In genomic region chr13:17855492-17856138, GRCm38 (mm10) we compare ENCODE assay signal across 11 mouse cellular contexts. TPM values are rescaled to one million over a fixed set of nuclear protein-coding genes. Genes with fewer than 3 reads are reported as not detected.
A peak's percentile ranks its signal among the peaks of the same experiment; 100 is the strongest.
DNase-seq lines count a peak whose midpoint lies in the region; ATAC-seq and TF ChIP-seq lines count a peak whose summit lies in the region.
"Had no signal": no experiment of that assay in that cellular context is flagged by ENCODE, and none has a peak within 500 bp of the region (broad histone marks: within the 10 kb centered on the region; RNA-seq: fewer than 3 reads in every experiment).

No protein-coding gene starts in this region.

- ATAC-seq in kidney, postnatal 0 days (replicated peaks; ENCODE audit: low FRiP score, low read depth): no peak
- ATAC-seq in forebrain, embryonic 14.5 days: no peak
- ATAC-seq in liver, embryonic 15.5 days (ENCODE audit: insufficient read depth): no peak

- H3K4me3 ChIP-seq in kidney, postnatal 0 days (replicated peaks; ENCODE audit: low read depth, low read length): 0 out of 2 replicates have a peak overlapping the region, but pooled peaks have one; percentile 6
- H3K4me3 ChIP-seq in kidney, adult 2 months (ENCODE audit: insufficient read depth, low read depth, low read length): no peak overlapping the region
- no peak overlapping the region for H3K4me3 ChIP-seq in forebrain, embryonic 14.5 days (ENCODE audit: low read depth, low read length)
- no peak overlapping the region for H3K4me3 ChIP-seq in liver, embryonic 15.5 days (replicated peaks)
- no peak overlapping the region; the same call in 1 of the 2 replicates for H3K4me3 ChIP-seq in testis, adult 2 months (ENCODE audit: control insufficient read depth, low read depth, low read length)
- H3K4me3 ChIP-seq: erythroblast, embryonic 14.5 days had no signal

- intact Hi-C loops in gastrocnemius, postnatal 14 days (cut with DNase I; ENCODE audit: low total_unique reads): no loop called here

- no peaks in the 10 kb centered on the region for H3K9me3 ChIP-seq in kidney, postnatal 0 days (replicated peaks; ENCODE audit: low read length)
- no peaks in the 10 kb centered on the region for H3K9me3 ChIP-seq in forebrain, embryonic 14.5 days (replicated peaks; ENCODE audit: control insufficient read depth, low read length)
- H3K9me3 ChIP-seq in liver, embryonic 15.5 days (replicated peaks): no peaks in the 10 kb centered on the region

- TF ChIP-seq POLR2A in kidney, adult 2 months (IDR thresholded peaks at IDR 0.05; ENCODE audit: low read depth, low read length): no peak
- TF ChIP-seq POLR2A in testis, adult 2 months (IDR thresholded peaks at IDR 0.05; ENCODE audit: control insufficient read depth, low read depth, low read length): no peak

- peak; percentile 22 for DNase-seq in kidney, postnatal 0 days (ENCODE audit: low spot score)
- no peak for DNase-seq in kidney, adult 2 months
- no peak for DNase-seq in forebrain, embryonic 14.5 days (ENCODE audit: low spot score)
- no peak for DNase-seq in gastrocnemius, postnatal 14 days
- no peak for DNase-seq in spleen, postnatal 4 days (ENCODE audit: low spot score in 2 of 2)
- no peak for DNase-seq in cerebellum, adult 9-11 months
- DNase-seq: left cerebral cortex, postnatal 4 days; right cerebral cortex, postnatal 14 days had no signal

- WGBS in kidney, postnatal 0 days: 12% methylated on average over 13 of the region's 13 CpGs
- WGBS in kidney, adult 2 months: 11% methylated on average over 13 of the region's 13 CpGs
- WGBS in forebrain, embryonic 14.5 days: 8% methylated on average over 13 of the region's 13 CpGs
- WGBS in liver, embryonic 15.5 days (ENCODE audit: insufficient replicate concordance): 12% methylated on average over 13 of the region's 13 CpGs

- H3K9ac ChIP-seq in kidney, postnatal 0 days (ENCODE audit: low read depth, low read length): no peak overlapping the region
- H3K9ac ChIP-seq in forebrain, embryonic 14.5 days (ENCODE audit: low read length): peak overlapping the region; percentile 3; the same call in 1 of the 2 replicates
- no peak overlapping the region for H3K9ac ChIP-seq in liver, embryonic 15.5 days

- H3K36me3 ChIP-seq in kidney, postnatal 0 days (ENCODE audit: insufficient read depth, low read length): no peaks in the 10 kb centered on the region
- H3K36me3 ChIP-seq in kidney, adult 2 months (ENCODE audit: control insufficient read depth, insufficient read depth, low read length): no peaks in the 10 kb centered on the region
- no peaks in the 10 kb centered on the region for H3K36me3 ChIP-seq in forebrain, embryonic 14.5 days (ENCODE audit: control insufficient read depth, insufficient read depth, low read length)
- no peaks in the 10 kb centered on the region for H3K36me3 ChIP-seq in liver, embryonic 15.5 days (replicated peaks)
- no peaks in the 10 kb centered on the region for H3K36me3 ChIP-seq in testis, adult 2 months (ENCODE audit: control insufficient read depth, insufficient read depth, low read length)

- TF ChIP-seq CTCF in kidney, postnatal 0 days (IDR thresholded peaks at IDR 0.05; ENCODE audit: low read depth): no peak
- TF ChIP-seq CTCF in kidney, adult 2 months (conservative IDR thresholded peaks at IDR 0.05; ENCODE audit: insufficient read depth, insufficient read length, low read depth, low read length): no peak
- no peak for TF ChIP-seq CTCF in testis, adult 2 months (IDR thresholded peaks at IDR 0.05; ENCODE audit: control insufficient read depth, insufficient read depth, insufficient replicate concordance, low read depth, low read length)

- H3K27ac ChIP-seq in kidney, postnatal 0 days: no peak overlapping the region
- H3K27ac ChIP-seq in kidney, adult 2 months (ENCODE audit: insufficient read depth, low read depth, low read length): no peak overlapping the region
- H3K27ac ChIP-seq in forebrain, embryonic 14.5 days (ENCODE audit: low read depth, low read length): no peak overlapping the region
- no peak overlapping the region for H3K27ac ChIP-seq in liver, embryonic 15.5 days (replicated peaks)
- H3K27ac ChIP-seq in testis, adult 2 months (ENCODE audit: control insufficient read depth, insufficient read depth, low read depth, low read length): peak overlapping the region; percentile 66

- H3K4me2 ChIP-seq in kidney, postnatal 0 days (ENCODE audit: low read length): peak overlapping the region; percentile 40; the same call in 1 of the 2 replicates
- H3K4me2 ChIP-seq in forebrain, embryonic 14.5 days (ENCODE audit: low read length): peak overlapping the region; percentile 23; the same call in 1 of the 2 replicates
- 0 out of 2 replicates have a peak overlapping the region, but pooled peaks have one; percentile 3 for H3K4me2 ChIP-seq in liver, embryonic 15.5 days

- H3K4me1 ChIP-seq in kidney, postnatal 0 days (replicated peaks; ENCODE audit: insufficient read depth, low read length): no peaks in the 10 kb centered on the region
- H3K4me1 ChIP-seq in kidney, adult 2 months (ENCODE audit: control insufficient read depth, insufficient read depth, low read length): no peaks in the 10 kb centered on the region
- no peaks in the 10 kb centered on the region for H3K4me1 ChIP-seq in forebrain, embryonic 14.5 days (ENCODE audit: control insufficient read depth, insufficient read depth, low read length)
- no peaks in the 10 kb centered on the region for H3K4me1 ChIP-seq in liver, embryonic 15.5 days (replicated peaks)
- H3K4me1 ChIP-seq in testis, adult 2 months (ENCODE audit: control insufficient read depth, insufficient read depth, low read length): peaks cover 16% of the 10 kb centered on the region

- no peaks in the 10 kb centered on the region for H3K27me3 ChIP-seq in kidney, postnatal 0 days (ENCODE audit: insufficient read depth, low read length)
- H3K27me3 ChIP-seq in kidney, adult 2 months (replicated peaks; ENCODE audit: control insufficient read depth, insufficient read depth, low read length): no peaks in the 10 kb centered on the region
- no peaks in the 10 kb centered on the region for H3K27me3 ChIP-seq in forebrain, embryonic 14.5 days (replicated peaks; ENCODE audit: control insufficient read depth, insufficient read depth, low read length)
- no peaks in the 10 kb centered on the region for H3K27me3 ChIP-seq in liver, embryonic 15.5 days
- no peaks in the 10 kb centered on the region for H3K27me3 ChIP-seq in testis, adult 2 months (ENCODE audit: control insufficient read depth, insufficient read depth, low read length)

RNA-seq across cellular contexts. Expression of gene Cdk13, which starts 50.7 kb away (rescaled TPM):
- polyA plus RNA-seq in kidney, postnatal 0 days (2015; fragmentation: Nextera tagmentation; extraction: Ambion mirVana): 14.0 and 16.2 TPM in 2 replicates
- 18.7 and 23.3 TPM in 2 replicates for polyA plus RNA-seq in kidney, adult 2 months (2012; rRNA removed)
- 13.6 and 15.4 TPM in 2 replicates for polyA plus RNA-seq in forebrain, embryonic 14.5 days (2014; fragmentation: Nextera tagmentation; extraction: Ambion mirVana)
- 6.1 and 6.8 TPM in 2 replicates for polyA plus RNA-seq in liver, embryonic 15.5 days (2015; fragmentation: Nextera tagmentation; extraction: Ambion mirVana)
- 26.3 and 30.0 TPM in 2 replicates for polyA plus RNA-seq in testis, adult 2 months (2012; rRNA removed)
- 10 to 100 TPM; 18.9 to 22.0 TPM for total RNA-seq in gastrocnemius, postnatal 14 days (2021)
